Mouse (Mus musculus) lung, postnatal 0 days (tissue): ENCODE results near the gene Gpsm3.

Experiments
- CTCF ChIP-seq: IDR thresholded peaks from 2 replicates; pipeline ENCODE4 v1.5.1; 2016; ENCODE audit warnings: antibody characterized with exemption, mild to moderate bottlenecking
- EP300 ChIP-seq: IDR thresholded peaks from 2 replicates; pipeline ENCODE4 v1.6.1; 2016; ENCODE audit warnings: antibody characterized with exemption, mild to moderate bottlenecking, control low read depth

- peak; percentile 97 for TF ChIP-seq CTCF
- TF ChIP-seq EP300: no peak
Measured at GRCm38 (mm10) chr17:34555483-34555882, 34.1 kb upstream of the Gpsm3 start.
